Mouse (Mus musculus) megakaryocyte-erythroid progenitor cell, adult 5-6 weeks (primary cell): ENCODE measurements around the gene Cdkn1b. TPM values are rescaled to one million over a fixed set of nuclear protein-coding genes. Genes with fewer than 3 reads are reported as not detected.

ENCODE experiments used
- ATAC-seq: replicated peaks from 2 replicates; pipeline ENCODE4 v1.8.0; 2016; ENCODE audit warnings: mild to moderate bottlenecking, inconsistent platforms; ENCODE audit not compliant: severe bottlenecking, poor library complexity, low FRiP score, low TSS enrichment
- total RNA-seq, 2 experiments: library from RNA; stranded (forward) in 1 of 2; stranded (reverse) in 1 of 2; fragments of 200-1000, 215-1000 nt in 1 of 2; fragments of >200 nt in 1 of 2; fragmentation: Nextera tagmentation in 1 of 2; gene quantifications; 2 replicates each; pipeline ENCODE4 v1.2.3; 2014 to 2017

The Cdkn1b gene
- total RNA-seq (2014; fragmentation: Nextera tagmentation) (17.2 and 22.1 TPM in 2 replicates), total RNA-seq (2017) (34.9 and 49.3 TPM in 2 replicates)

DNA sequence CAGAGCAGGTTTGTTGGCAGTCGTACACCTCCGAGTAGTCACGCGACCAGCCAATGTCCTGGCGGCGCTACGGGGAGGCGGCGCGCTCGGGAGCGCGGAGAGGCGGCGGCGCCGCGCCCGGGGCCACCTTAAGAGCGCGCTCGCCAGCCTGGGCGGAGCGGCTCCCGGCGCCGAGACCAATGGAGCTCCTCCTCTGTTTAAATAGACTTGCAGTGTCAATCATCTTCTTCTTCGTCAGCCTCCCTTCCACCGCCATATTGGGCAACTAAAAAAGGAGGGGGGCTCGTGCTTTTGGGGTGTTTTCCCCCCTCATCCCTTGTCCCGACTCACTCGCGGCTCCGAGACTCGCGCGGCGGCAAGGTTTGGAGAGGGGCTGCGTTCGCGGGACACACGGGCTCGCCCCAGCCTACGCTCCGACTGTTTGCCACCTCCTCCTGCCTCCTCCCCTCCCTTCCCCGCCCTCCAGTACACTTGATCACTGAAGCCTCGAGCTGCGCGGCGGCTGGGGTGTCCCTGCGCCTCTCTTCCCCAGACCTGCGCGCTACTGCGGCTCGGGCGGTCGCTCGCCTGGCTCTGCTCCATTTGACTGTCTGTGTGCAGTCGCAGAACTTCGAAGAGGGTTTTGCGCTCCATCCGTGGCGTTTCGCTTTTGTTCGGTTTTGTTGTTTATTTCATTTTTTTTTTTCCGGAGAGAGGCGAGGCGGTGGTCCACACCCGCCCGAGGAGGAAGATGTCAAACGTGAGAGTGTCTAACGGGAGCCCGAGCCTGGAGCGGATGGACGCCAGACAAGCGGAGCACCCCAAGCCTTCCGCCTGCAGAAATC is at the start of gene Cdkn1b:
TSS of gene Cdkn1b (plus strand) at position 212 of the 824 bp plus-strand sequence.
- ATAC-seq = peak; percentile 80

DNA sequence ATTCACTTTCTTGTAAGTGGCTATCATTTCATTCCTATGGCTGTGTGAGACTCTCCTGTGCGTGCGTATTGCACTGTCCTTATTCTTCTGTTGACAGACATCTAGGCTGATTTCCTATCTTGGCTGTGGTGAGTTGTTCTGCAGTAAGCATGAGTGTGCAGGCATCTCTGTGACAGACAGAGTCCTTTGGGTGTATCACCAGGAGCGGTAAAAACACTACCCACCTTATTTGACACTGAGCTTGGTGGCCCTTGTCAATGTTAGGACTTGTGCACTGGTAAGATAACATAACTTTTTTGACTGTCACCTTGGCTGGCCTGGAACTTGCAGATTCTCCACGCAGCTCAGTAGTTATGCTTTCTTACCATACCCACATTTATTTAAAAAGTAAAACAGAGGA is 49.3 kb upstream of the Cdkn1b start:
- peak; percentile 88 for ATAC-seq

DNA sequence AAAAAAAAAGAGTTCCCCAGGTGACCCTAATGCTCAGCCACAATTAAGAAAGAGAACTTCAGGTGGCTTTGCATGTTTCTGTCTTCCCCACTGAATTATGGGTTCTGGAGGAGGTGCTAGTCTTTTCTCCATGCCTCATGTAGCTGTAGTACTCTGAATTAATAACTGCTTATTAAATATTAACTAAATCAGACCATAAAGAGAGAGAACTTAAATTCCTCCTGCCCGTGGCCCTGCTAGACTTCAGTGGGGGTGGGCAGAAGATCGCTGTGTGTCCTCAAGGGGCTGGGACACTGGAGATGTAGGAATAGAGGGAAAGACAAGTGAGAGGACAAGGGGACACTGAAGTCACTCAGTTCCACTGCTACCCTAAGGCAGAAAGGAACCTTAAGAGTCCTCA is 48.0 kb upstream of the Cdkn1b start:
- no peak for ATAC-seq

DNA sequence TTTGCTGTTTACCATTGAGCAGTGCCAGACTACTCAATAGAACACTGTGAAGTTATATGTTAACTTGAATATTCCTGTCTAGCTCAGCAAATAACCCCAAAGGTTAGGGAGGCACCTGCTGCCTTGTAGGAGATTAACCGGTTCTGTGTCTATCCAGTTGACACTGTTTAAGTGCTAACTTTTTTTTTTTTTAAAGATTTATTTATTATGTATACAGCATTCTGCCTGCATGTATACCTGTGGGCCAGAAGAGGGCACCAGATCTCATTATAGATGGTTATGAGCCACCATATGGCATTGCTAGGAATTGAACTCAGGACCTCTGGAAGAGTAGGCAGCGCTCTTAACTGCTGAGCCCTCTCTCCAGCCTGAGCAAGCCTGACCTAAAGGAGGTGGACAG is 47.2 kb upstream of the Cdkn1b start:
- no peak for ATAC-seq

DNA sequence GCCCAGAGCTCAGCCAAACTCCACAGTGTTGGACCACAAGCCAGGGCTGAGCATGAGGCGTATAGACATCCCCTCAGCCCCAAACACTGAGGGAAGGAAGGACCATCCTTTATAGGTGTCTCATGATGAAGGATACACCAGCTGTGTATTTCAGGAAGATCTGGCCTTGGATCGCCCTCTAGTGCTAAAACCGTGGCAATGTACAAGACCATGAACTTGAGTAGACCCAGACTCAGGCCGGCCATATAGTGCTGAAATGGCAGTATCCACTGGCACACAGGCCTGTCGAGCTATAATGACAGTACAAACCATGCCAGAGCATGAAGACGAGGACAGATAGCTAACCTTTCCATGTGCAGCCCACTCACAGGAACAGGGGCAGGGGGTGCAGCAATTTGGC is 43.4 kb upstream of the Cdkn1b start:
- peak; percentile 72 for ATAC-seq

DNA sequence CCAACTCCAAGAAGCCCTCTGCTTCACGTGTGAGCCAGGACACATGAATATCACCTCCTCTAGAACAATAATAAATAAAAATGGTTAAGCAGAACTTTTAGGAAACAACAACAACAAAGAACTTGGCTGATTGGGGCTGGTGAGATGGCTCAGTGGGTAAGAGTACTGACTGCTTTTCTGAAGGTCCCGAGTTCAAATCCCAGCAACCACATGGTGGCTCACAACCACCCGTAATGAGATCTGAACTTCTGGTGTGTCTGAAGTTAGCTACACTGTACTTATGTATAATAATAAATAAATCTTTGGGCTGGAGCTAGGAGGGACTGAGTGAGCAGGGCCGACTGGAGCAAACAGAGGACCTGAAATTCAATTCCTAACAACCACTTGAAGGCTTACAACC is 42.9 kb upstream of the Cdkn1b start:
- no peak for ATAC-seq

DNA sequence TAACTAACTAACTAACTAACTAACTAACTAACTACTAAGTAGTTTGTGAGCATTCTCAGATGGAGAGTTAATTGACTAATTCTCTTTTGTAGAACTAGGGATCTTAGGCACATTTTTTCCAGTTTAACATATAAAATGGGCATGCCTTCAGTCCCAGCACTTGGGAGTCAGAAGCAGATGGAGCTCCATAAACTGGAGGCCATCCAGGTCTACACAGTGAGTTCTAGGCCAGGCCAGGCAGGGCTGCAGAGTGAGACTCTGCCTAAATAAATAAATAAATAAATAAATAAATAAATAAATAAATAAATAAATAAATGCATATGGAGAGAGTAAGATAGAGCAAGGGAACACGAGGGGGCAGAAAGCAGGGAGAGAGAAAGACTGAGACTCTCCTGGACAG is 42.3 kb upstream of the Cdkn1b start:
- no peak for ATAC-seq

DNA sequence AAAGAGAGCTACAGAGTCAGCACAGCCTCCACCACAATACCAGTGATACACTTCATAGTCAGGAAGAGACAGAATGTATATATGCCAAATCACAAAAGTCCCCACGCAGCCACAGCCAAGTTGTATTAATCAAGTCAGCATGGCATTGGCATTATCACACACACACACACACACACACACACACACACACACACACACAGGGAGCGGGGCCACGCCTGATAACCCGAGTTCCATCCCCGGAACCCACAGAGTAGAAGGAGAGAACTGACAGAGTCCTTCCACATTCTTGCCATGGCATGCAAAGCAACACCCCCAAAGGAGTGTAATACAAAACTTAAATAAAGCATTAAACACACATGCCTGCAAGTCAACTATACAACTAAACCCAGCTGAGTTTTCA is 40.6 kb upstream of the Cdkn1b start:
- ATAC-seq = peak; percentile 38; the same call in 1 of the 2 replicates

DNA sequence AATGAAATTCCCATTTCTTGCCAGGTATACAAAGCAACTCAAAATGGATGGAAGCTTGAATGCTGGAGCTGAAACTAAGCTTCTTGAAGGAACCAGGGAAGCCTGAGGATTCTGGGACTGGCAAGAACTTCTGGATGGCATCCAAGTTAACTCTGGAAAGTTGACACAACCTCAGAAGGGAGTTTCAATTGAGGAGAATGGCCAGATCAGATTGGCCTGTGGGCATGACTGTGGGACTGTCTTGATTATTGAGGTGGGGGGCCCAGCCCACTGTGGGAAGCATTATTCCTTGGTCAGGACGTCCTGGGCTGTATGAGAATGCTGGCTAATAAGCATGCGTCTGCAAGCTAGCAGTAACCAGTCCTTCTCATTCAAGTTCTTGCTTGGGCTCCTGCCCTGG is 40.2 kb upstream of the Cdkn1b start:
- ATAC-seq = no peak

DNA sequence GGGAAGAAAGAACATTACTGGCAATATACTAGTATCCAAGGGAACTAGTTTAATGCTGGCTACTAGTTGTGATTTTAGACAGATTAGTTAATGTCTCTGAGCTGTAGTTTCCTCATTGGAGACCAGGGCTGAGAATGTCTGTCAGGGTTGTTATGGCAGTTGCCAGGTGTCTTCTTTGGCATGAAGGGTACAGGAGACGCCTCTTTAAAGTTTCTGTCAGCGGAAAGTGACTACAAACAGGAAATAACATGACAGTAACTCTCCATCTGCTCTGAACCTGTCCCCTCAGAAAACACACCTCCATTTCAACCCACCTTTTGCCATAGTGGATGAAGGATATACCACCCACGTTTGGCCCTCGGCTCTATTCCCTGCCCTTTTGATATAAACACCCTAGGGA is 36.5 kb upstream of the Cdkn1b start:
- no peak for ATAC-seq

DNA sequence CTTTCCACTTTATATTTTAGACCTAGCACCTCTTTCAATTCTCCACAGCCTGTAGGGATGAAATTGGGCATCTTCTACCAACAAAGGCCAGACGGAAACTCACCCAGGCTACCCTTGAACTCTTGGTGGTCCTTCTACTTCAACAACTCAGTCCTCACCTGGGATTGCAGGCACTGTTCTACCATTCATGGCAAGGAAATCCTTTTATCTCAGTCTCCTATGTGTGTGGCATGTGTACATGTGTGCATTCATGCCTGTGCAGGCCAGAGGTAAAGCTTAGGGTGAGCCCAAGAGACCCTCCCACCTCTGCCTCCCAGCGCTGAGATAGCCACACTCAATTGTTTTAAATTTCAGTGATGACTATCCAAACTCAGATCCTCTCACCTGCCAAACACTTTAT is 34.7 kb upstream of the Cdkn1b start:
- no peak for ATAC-seq

DNA sequence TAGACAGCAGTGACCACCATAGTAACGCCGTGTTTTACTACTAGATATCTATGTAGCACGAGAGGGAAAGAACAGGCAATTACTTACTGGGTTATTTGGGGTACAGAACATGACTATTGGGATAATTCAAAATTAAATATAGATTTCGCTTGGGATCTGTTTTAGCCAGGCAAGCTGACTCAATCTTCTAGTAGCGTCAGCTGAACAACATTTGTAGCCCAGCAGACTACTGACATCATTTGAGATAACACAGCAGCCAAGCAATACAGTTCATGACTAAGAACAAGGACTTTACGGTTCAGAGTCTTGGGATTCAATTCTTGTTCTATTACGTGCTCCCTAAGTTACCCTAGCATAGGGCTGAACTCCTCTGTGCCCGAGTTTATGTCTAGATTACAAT is 33.7 kb upstream of the Cdkn1b start:
- ATAC-seq = no peak

DNA sequence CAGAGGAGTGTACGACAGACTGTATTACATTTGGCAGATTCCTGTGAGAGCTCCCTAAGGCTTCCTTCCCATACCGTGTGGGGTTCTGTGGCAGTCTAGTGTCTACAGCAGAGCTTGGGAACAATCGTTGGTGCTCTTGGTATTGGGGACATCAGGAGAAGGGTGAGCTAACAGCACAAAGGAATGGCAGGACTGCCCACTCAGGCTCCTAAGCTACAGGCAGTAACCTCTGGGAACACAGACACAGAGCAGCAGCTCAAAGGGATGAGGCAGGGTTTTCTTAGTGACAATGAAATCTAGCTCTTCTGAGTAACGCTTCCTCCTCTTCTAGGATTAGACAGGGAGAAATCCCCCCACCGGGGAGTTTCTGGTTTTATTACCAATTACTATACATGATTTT is 33.2 kb upstream of the Cdkn1b start:
- ATAC-seq = no peak

DNA sequence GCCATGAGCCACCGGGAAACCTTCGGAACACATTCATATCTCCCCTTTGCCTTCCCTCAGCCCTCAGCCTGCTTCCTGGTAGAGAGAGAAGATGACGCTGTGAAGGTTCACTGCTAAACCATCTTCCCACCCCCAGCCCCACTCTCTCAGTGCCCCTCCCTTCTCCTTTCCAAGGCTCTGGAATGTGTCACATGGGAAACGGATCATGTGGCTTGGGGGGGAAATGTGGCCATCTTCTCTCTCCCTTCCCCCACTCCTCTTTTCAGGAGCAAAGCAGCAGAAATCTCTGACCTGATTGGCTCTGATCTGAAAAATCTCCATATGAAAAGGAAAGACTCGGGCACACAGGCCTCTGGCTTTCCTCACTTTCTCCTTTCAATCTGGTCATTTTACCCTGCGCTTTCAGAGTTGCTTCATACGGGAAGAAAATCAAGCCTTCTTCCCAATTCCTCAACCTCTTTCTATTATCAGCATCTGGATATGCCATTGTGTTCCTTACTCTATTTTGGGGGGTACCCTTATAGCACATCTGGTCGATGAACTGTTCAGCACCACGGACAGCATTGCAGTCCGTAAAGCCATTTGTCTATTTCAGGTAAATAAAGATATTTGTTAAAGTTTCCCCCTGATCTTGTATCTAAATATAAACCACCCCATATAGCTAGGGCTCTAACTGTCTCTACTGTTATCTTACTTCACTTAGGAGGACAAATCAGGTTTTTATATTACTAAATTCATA is 32.3 kb upstream of the Cdkn1b start:
- peak; percentile 60; the same call in 1 of the 2 replicates for ATAC-seq

DNA sequence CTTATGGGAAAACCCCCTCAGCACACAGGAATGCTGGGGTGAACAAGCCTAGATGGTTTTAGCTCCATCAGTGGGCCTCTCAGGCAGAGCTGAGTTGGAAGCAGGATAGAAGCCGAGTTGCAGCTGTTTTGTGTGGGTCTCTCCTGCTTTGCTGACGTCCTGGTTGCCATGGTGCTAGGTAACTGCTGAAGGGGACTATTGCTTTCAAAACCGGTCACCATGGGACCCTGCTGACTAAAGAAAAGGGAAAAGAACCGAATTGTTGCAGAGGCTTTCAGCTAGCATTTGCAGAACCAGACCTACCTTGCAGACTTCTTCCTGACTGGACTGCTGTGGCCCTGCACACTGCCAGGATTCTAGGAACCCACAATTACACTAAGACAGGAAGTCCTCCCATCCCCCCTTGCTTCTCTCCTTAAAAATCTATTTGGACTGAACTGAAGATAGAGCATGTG is 31.6 kb upstream of the Cdkn1b start:
- no peak for ATAC-seq

DNA sequence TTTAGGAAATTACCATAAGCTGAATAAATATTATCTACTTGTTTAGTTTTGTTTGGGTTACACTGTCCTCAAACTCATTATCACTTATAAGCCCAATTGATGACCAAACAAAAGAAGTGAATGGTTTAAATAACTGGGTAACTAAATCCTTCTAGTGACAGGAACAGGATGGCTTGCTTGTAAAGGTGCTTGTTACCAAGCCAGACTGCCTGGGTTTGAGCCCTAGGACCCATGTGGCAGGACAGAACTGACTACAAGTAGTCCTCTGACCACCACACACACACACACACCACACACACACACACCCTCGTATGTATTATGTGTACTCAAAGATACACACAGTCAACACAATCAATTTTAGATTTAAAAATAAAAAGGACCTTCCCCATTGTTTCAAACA is 30.4 kb upstream of the Cdkn1b start:
- ATAC-seq = no peak

DNA sequence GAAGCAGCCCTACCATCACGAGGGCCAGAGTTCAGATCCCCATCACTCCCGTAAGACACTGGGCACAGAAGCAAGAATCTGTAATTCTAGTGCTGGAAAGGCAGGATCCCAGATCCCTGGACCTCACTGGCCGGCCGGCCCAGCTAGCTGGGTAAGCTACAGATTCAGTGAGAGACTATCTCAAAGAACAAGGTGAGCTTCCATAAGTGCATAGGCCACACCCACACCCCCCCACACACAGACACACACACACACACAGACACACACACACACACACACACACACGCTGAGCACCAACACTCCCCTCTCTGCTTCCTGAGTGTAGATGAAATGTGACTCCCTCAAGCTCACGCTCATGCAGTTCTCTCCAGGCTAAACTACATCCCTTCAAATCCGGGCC is 29.8 kb upstream of the Cdkn1b start:
- no peak for ATAC-seq

DNA sequence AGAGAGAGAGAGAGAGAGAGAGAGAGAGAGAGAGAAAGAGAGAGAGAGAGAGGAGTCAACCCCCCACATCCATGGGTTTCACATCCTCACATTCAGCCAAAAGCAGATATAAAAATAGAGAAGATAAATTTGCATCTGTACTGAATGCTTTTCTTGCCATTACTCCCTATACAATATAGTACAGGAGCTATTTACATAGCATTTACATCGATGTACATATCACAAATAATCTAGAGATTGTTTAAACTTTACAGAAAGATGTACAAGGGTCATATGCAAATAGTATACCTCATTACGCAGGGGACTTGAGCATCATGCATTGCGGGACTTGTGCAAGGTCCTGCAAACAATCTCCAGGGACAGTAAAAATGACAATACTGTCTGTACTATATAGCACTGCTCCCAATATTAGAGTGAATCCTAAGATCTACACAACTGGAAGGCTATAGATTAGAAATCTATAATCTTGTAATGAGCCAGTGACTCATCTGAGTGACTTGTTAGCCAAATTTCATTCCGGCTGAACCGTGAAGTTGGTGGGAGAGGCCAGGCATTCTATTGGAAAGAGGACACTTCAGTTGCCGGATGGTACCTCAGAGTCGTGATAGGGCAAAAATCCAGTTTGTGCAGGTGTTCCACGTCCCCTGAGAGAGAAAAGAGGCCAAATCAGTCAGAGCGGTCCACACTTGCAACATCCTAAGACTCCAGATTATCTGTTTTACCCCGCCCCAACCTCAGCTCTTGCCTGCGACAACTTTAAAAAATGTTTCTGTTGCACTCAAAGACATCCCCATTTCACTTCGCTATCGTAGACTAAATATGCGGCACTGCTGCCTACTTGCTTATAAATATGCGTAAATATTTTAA is 23.4 kb upstream of the Cdkn1b start:
- peak; percentile 40 for ATAC-seq

DNA sequence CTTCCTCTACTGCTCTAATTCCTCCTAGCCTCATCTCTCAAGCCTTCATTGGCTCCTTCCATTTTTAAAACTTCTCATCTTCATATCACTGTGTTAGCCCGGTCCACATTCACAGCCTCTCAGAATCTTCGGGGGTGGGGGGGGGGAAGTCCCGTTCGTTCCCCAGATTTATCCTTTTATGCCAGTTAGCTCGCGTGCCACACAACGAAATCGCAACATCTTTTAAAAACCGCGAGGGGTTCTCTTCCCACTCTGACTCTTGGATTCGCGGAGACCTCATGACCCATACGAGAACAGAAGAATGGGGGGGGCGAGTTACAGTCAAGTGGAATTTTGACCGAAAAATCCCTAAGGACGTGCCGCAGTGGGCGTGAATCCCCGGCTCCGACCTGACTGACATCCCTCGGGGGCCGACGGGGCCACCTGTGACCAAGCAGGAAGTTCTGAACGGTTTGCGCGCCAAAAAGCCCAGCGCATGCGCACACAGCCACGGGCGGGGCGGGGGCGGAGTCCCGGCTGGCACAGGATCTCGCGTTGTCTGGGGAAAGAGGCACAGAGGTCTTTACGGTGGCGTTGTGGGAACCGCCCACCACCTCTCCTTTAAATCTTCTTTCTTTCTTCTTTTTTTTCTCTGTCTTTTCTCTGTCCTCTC is 22.6 kb upstream of the Cdkn1b start:
- peak; percentile 88 for ATAC-seq
